Mouse (Mus musculus) liver, embryonic 14.5 days (tissue): ENCODE data around the gene Rft1. TPM values are rescaled to one million over a fixed set of nuclear protein-coding genes. Genes with fewer than 3 reads are reported as not detected.

Experiments
- ATAC-seq: fragments of 200-750 bp; cut with Nextera tagmentation; 2 replicates; pipeline ENCODE4 v1.8.0; 2017; ENCODE audit warnings: moderate number of reproducible peaks, mild to moderate bottlenecking, moderate library complexity; ENCODE audit not compliant: insufficient read depth
- DNase-seq, 3 experiments: peaks; one replicate each; pipeline ENCODE4 v3.0.0-alpha.2; 2012 to 2013; ENCODE audit warnings: low read depth in 3 of 3, low spot score in 3 of 3
- H3K27ac ChIP-seq: fragments of 300-500 bp; sonication (generic); 2 replicates; pipeline ENCODE4 v1.5.1; 2014; ENCODE audit warnings: moderate library complexity, mild to moderate bottlenecking, control low read depth, inconsistent platforms
- H3K27me3 ChIP-seq: fragments of 300-500 bp; sonication (generic); 2 replicates; pipeline ENCODE4 v1.6.1; 2014; ENCODE audit warnings: mild to moderate bottlenecking, low read length, moderate library complexity; ENCODE audit not compliant: control insufficient read depth, insufficient read depth
- H3K36me3 ChIP-seq: fragments of 300-500 bp; sonication (generic); replicated peaks from 2 replicates; pipeline ENCODE4 v1.6.1; 2014; ENCODE audit warnings: low read depth; ENCODE audit not compliant: control insufficient read depth, insufficient read depth
- H3K4me1 ChIP-seq, 2 experiments: fragments of 200-500 bp in 1 of 2; fragments of 300-500 bp in 1 of 2; sonication (generic) in 1 of 2; replicated peaks; 2 replicates each; pipeline ENCODE4 v1.6.1; 2012 to 2014; ENCODE audit warnings: antibody characterized with exemption in 1 of 2, inconsistent platforms in 1 of 2, low read length in 1 of 2; ENCODE audit not compliant: control insufficient read depth in 2 of 2, insufficient read depth in 2 of 2
- H3K4me2 ChIP-seq: fragments of 300-500 bp; sonication (generic); 2 replicates; pipeline ENCODE4 v1.6.1; 2014; ENCODE audit warnings: low read depth, mild to moderate bottlenecking, control low read depth, moderate library complexity
- H3K4me3 ChIP-seq, 2 experiments: fragments of 200-500 bp in 1 of 2; fragments of 300-500 bp in 1 of 2; sonication (generic) in 1 of 2; 2 replicates each; pipeline ENCODE4 v1.5.1; 2012 to 2014; ENCODE audit warnings: low read depth in 2 of 2, low read length in 2 of 2, mild to moderate bottlenecking in 2 of 2, control low read depth in 1 of 2, inconsistent platforms in 1 of 2, moderate library complexity in 1 of 2; ENCODE audit not compliant: insufficient read depth in 1 of 2
- H3K9ac ChIP-seq: fragments of 300-500 bp; sonication (generic); replicated peaks from 2 replicates; pipeline ENCODE4 v1.6.1; 2014; ENCODE audit warnings: mild to moderate bottlenecking, control low read depth, moderate library complexity
- H3K9me3 ChIP-seq: fragments of 300-500 bp; sonication (generic); 2 replicates; pipeline ENCODE4 v1.6.1; 2016; ENCODE audit warnings: low read length, mixed read lengths; ENCODE audit not compliant: control insufficient read depth
- CTCF ChIP-seq: IDR thresholded peaks from 2 replicates; pipeline ENCODE4 v1.5.1; 2016; ENCODE audit warnings: antibody characterized with exemption, low read depth, control low read depth
- EP300 ChIP-seq: IDR thresholded peaks from 2 replicates; pipeline ENCODE4 v1.6.1; 2016; ENCODE audit warnings: antibody characterized with exemption, low read depth
- WGBS: fragments of 180-500 bp; shearing (Covaris S2); extraction: QIAGEN DNeasy Blood & Tissue Kit; methylation state at CpG from one replicate; pipeline ENCODE4 v1.1.7; 2014; ENCODE audit not compliant: insufficient replicate concordance; 5-methylcytosine and 5-hydroxymethylcytosine counted together
- polyA plus RNA-seq, 2 experiments: library from polyadenylated mRNA; depleted of rRNA in 1 of 2; stranded (reverse) in 1 of 2; unstranded in 1 of 2; fragments of >200 nt; fragmentation: Nextera tagmentation in 1 of 2; extraction: Ambion mirVana in 1 of 2; gene quantifications; 2 replicates each; pipeline versions ENCODE4 v1.2.1 to v1.2.3; 2012 to 2014

Gene Rft1
- polyA plus RNA-seq, 2 experiments: 2.8 to 3.4 TPM

DNA sequence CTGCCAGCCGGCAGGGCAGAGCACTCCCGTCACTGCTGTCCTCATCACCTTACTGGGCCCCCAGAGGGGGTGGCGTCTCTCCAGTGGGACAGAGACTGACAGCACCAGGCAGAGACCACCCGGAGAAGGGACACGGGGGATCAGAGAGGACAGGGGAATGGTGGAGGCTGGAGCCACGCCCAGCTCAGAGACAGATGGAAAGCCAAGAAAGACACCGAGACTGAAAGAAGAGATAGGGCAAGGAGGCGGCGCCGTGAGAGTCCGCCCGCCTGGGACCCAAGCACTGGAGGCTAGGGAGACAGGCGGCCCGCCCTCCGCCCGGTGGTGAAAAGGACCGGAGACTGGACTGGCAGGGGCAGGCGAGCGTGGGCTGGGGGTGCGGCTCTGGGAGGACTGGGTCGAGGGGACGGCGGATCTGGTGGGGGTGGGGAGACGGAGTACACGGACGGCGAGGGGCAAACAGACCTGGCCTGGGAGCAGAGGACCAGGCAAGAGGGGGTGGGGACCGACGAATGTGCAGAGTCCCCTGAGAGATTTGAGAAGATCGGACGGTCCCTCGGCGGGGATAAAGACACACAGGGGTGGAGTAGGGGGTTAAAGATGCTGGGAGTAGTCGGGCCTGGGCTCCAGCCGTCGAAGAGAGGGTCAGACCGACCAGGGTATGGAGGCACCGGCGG, 28.9 kb upstream of the Rft1 start:
- Histone ChIP-seq H3K4me2 (peak overlapping the region; percentile 97), H3K9ac (peak overlapping the region; percentile 65), H3K36me3 (no peaks in the 10 kb centered on the region), H3K27ac (no peak overlapping the region), H3K4me1 (peaks cover 12 to 14% of the 10 kb centered on the region in 2 experiments), H3K9me3 (no peaks in the 10 kb centered on the region), H3K4me3 (peak overlapping the region; percentile 71 to 78), H3K27me3 (no peaks in the 10 kb centered on the region)
- peak; percentile 63 for ATAC-seq
- TF ChIP-seq CTCF (no peak), EP300 (no peak)
- WGBS: 1% methylated on average over 39 of the region's 39 CpGs
- DNase-seq: peak; percentile 54 to 67 (median 55)

DNA sequence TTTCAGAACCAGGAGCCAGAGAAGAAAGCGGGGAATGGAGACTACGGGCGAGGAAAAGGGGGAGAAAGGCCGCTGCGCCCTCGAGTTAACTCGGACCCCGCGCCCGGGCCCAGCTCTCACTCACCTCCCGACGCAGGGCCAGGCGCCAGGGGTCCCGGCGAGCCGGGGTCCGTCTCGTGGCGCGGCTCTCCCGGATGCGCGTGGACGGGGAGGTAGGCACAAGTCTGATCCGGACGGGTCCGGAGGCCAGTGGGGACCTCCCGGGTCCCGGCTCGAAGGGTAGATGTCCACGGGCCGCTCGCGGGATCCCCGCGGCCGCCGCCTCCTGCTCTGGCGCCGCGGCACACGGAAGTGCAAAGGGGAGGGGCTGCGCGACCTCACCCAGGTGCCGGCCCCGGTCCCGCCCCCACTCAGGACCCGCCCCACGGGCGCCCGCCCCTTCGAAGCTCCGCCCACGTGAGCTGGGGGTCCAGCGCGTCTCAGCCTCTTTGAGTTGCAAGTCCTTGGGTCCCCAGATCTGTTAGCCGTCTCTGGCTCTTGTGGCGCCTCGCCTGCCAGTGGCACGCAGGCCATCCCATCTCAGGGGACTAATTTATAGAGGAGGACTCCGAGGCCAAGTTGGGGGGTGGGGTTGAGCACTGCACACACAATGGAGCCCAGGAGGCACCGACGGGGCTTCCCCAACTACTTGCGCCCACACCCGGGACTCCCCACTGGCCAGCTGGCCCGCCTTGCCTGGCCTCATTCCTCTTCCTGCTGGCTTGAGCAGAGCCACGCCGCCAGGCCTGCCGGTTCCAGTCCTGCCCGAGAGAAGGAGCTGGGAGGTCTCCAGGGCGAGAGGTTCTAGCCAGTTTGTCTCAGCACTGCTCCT, 28.1 kb upstream of the Rft1 start, which contains the start of gene Prkcd:
Prkcd (minus strand) TSS at position 355 of the 871 bp plus-strand sequence.
- no peak for TF ChIP-seq EP300
- under 1% methylated on average over 71 of the region's 71 CpGs for WGBS
- H3K4me1 ChIP-seq: peaks cover 12 to 14% of the 10 kb centered on the region in 2 experiments

GRCm38 (mm10) chr14:30626756-30627742, 27.1 kb upstream of the Rft1 start:
- H3K9ac ChIP-seq: no peak overlapping the region
- no peaks in the 10 kb centered on the region for H3K36me3 ChIP-seq
- peak overlapping the region; percentile 97 for H3K4me2 ChIP-seq
- H3K9me3 ChIP-seq: no peaks in the 10 kb centered on the region
- peaks cover 12 to 14% of the 10 kb centered on the region in 2 experiments for H3K4me1 ChIP-seq
- peak overlapping the region in 1 of 2 experiments; percentile 78; a peak in 2 of 4 replicates for H3K4me3 ChIP-seq
- H3K27ac ChIP-seq: no peak overlapping the region; the same call in 1 of the 2 replicates
- 13% methylated on average over 12 of the region's 12 CpGs for WGBS
- TF ChIP-seq CTCF (no peak), EP300 (no peak)
- ATAC-seq (no peak), DNase-seq (no peak)
- no peaks in the 10 kb centered on the region for H3K27me3 ChIP-seq

More for the DNA sequence above, 28.1 kb upstream of the Rft1 start, which contains the start of gene Prkcd:
- Histone ChIP-seq H3K9me3 (no peaks in the 10 kb centered on the region), H3K4me2 (peak within 1 kb of the TSS; percentile 97), H3K36me3 (no peaks in the 10 kb centered on the region), H3K9ac (peak within 1 kb of the TSS; percentile 65), H3K27me3 (no peaks in the 10 kb centered on the region), H3K27ac (no peak within 1 kb of the TSS; the same call in 1 of the 2 replicates), H3K4me3 (peak within 1 kb of the TSS; percentile 71 to 78)
- ATAC-seq (peak; percentile 73), DNase-seq (peak; percentile 50 to 61 (median 57))

- Histone ChIP-seq H3K27ac (no peak overlapping the region), H3K9ac (no peak overlapping the region), H3K4me3 (no peak overlapping the region), H3K4me1 (peaks cover 14% of the 10 kb centered on the region in 2 experiments), H3K9me3 (no peaks in the 10 kb centered on the region), H3K4me2 (no peak overlapping the region), H3K36me3 (no peaks in the 10 kb centered on the region), H3K27me3 (no peaks in the 10 kb centered on the region)
- ATAC-seq: no peak
- WGBS: 80% methylated on average over 5 of the region's 5 CpGs
- DNase-seq: no peak
- TF ChIP-seq EP300: no peak
Observed at GRCm38 (mm10) chr14:30628235-30628634, 25.9 kb upstream of the Rft1 start.
